Mouse (Mus musculus) liver, adult 2 months (tissue): ENCODE data around the gene Vcp.

ENCODE experiments used
- CTCF ChIP-seq: fragments of 200-500 bp; IDR thresholded peaks from 2 replicates; pipeline ENCODE4 v1.5.1; 2011; ENCODE audit warnings: low read depth, low read length, control low read depth
- POLR2A ChIP-seq: fragments of 200-500 bp; IDR thresholded peaks from 2 replicates; pipeline ENCODE4 v1.6.1; 2011; ENCODE audit warnings: low read length, control low read depth; ENCODE audit not compliant: insufficient read depth; ENCODE audit errors: extremely low read depth

GRCm38 (mm10) chr4:42953435-42954094, 46.7 kb downstream of the Vcp start:
- TF ChIP-seq POLR2A (no peak), CTCF (no peak)
